Mouse (Mus musculus): Measurements from ENCODE around the gene Palm3. TPM values are rescaled to one million over a fixed set of nuclear protein-coding genes. Genes with fewer than 3 reads are reported as not detected.
"Not testable (repeated sequence)": the region's sequence is repeated elsewhere in the genome, so short reads cannot be mapped to it uniquely, and the experiment has no call there.

The Palm3 gene
- polyA plus RNA-seq, 1 experiment from 2014 or later = 4.1 TPM

GRCm38 (mm10) chr8:83999057-83999705 is 22.1 kb upstream of the Palm3 start:
- H3K36me3 ChIP-seq (replicated peaks) = peaks cover 31% of the 10 kb centered on the region
- WGBS = 66% methylated on average over 16 of the region's 16 CpGs

GRCm38 (mm10) chr8:83999825-84000224 is 21.4 kb upstream of the Palm3 start:
- H3K9ac ChIP-seq = no peak overlapping the region
- H3K9me3 ChIP-seq = no peaks in the 10 kb centered on the region
- peaks cover 28% of the 10 kb centered on the region for H3K36me3 ChIP-seq (replicated peaks)
- peaks cover 43% of the 10 kb centered on the region for H3K27me3 ChIP-seq
- no peak for ATAC-seq (ENCODE audit: low FRiP score)
- no peak overlapping the region for H3K27ac ChIP-seq
- 0 out of 2 replicates have a peak overlapping the region, but pooled peaks have one; percentile 82 for H3K4me2 ChIP-seq
- H3K4me1 ChIP-seq = peaks cover 43% of the 10 kb centered on the region
- WGBS = 89% methylated on average over 2 of the region's 2 CpGs
- no peak overlapping the region for H3K4me3 ChIP-seq (replicated peaks)

More at GRCm38 (mm10) chr8:83999057-83999705, 22.1 kb upstream of the Palm3 start:
- peak overlapping the region; percentile 87 for H3K9ac ChIP-seq
- no peak for ATAC-seq (ENCODE audit: low FRiP score)
- H3K4me1 ChIP-seq = peaks cover 40% of the 10 kb centered on the region
- peak overlapping the region; percentile 88 for H3K4me3 ChIP-seq (replicated peaks)
- H3K9me3 ChIP-seq = no peaks in the 10 kb centered on the region
- H3K27ac ChIP-seq = no peak overlapping the region
- peaks cover 43% of the 10 kb centered on the region for H3K27me3 ChIP-seq
- peak overlapping the region; percentile 82 for H3K4me2 ChIP-seq

DNA sequence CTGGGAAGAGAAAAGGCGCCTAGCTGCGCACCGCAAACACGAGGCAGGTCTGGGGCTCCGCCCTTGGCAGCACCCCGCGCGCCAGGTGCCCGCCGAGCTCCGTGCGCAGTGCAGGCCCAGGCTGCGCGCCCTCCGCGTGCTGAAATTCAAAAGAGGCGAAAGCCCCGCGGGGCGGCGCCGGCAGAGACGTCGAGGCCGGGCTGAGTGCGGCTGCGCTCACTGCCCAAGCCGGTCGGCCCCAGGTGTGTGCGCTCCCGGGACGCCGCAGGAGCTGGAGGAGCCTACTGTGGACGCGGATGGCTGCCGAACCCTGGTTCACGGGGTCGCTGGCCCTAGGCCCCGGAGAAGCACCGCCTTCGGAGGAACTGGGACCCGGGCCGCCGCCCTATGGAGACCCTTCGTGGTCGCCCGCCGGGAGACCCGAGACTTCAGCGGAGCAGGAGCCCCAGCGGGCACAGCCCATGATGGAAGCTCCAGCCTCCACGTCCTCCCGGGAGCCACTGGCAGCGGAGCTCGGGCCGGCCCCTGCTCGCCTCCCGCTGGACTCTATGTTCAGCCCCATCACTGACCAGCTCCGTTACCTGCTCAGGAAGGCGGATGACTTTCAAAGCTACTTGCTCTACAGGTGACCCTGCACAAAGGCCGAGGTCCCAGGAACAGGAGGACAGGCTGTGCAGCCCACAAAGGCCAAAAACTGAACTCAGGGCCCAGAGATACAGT is 19.8 kb upstream of the Palm3 start, which contains the start of gene 1700067K01Rik:
Gene 1700067K01Rik, plus strand, starts transcription at position 222 of the 720 bp plus-strand sequence.
- peak within 1 kb of the TSS; percentile 12; the same call in 1 of the 2 replicates for H3K9ac ChIP-seq
- peak within 1 kb of the TSS; percentile 14 for H3K4me3 ChIP-seq (replicated peaks)
- no peak for ATAC-seq (ENCODE audit: low FRiP score)
- H3K4me2 ChIP-seq = peak within 1 kb of the TSS; percentile 32
- peaks cover 24% of the 10 kb centered on the region for H3K36me3 ChIP-seq (replicated peaks)
- peaks cover 40% of the 10 kb centered on the region for H3K4me1 ChIP-seq
- H3K27ac ChIP-seq = no peak within 1 kb of the TSS
- 16% methylated on average over 61 of the region's 61 CpGs for WGBS
- H3K9me3 ChIP-seq = no peaks in the 10 kb centered on the region
- H3K27me3 ChIP-seq = peaks cover 43% of the 10 kb centered on the region

- peaks cover 24% of the 10 kb centered on the region for H3K36me3 ChIP-seq (replicated peaks)
- H3K27ac ChIP-seq = no peak overlapping the region
- no peak overlapping the region for H3K4me3 ChIP-seq (replicated peaks)
- WGBS = 55% methylated on average over 12 of the region's 12 CpGs
- peaks cover 37% of the 10 kb centered on the region for H3K4me1 ChIP-seq
- H3K27me3 ChIP-seq = peaks cover 43% of the 10 kb centered on the region
- ATAC-seq (ENCODE audit: low FRiP score) = no peak
- H3K4me2 ChIP-seq = no peak overlapping the region
- no peaks in the 10 kb centered on the region for H3K9me3 ChIP-seq
- no peak overlapping the region for H3K9ac ChIP-seq
These were observed 18.2 kb upstream of the Palm3 start for GRCm38 (mm10) chr8:84002957-84003611.

GRCm38 (mm10) chr8:84003612-84004246 is 17.5 kb upstream of the Palm3 start:
- H3K27me3 ChIP-seq = peaks cover 45% of the 10 kb centered on the region
- 78% methylated on average over 6 of the region's 6 CpGs for WGBS
- H3K36me3 ChIP-seq (replicated peaks) = peaks cover 24% of the 10 kb centered on the region
- H3K4me2 ChIP-seq = peak overlapping the region; percentile 82
- H3K9ac ChIP-seq = peak overlapping the region; percentile 70; the same call in 1 of the 2 replicates
- H3K4me1 ChIP-seq = peaks cover 31% of the 10 kb centered on the region
- ATAC-seq (ENCODE audit: low FRiP score) = no peak
- H3K4me3 ChIP-seq (replicated peaks) = peak overlapping the region; percentile 60
- H3K27ac ChIP-seq = no peak overlapping the region
- no peaks in the 10 kb centered on the region for H3K9me3 ChIP-seq

DNA sequence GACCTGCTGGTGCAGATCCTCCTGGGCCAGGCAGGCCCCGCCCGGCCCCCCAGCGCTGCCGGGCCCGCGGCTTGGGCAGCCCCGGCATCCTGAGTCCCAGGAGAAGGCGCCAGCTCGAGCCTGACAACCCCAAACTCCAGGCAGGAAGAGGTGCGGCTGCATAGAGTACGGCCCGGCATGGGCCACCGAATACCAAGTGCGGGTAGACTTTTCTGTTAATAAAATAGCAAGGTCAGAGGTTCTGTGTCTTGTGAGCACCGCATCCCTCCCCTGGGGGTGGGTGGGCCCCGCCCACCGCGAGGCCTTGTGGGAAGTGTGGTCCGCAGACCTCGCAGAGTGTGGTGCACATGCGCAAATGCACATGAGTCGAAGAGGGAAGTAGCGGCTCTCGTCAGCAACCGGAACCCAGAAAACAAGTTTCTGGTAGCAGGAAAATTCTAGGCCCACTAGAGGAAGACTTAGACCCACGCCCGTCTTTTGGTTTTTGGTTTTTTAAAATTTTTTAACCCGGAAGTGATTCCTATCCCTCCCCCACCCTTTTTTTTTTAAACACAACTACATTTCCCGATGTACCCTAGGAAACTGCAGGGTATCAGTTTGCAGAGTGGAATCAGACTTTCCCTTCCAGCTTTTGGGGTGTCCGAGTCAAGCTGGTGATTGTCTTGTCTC is 16.6 kb upstream of the Palm3 start:
- WGBS = 1% methylated on average over 30 of the region's 30 CpGs

GRCm38 (mm10) chr8:84005502-84005901 is 15.8 kb upstream of the Palm3 start:
- H3K27ac ChIP-seq; H3K4me2 ChIP-seq; H3K36me3 ChIP-seq (replicated peaks); H3K9me3 ChIP-seq; H3K9ac ChIP-seq; H3K4me3 ChIP-seq (replicated peaks); ATAC-seq (ENCODE audit: low FRiP score): not testable (repeated sequence)
- peaks cover 45% of the 10 kb centered on the region for H3K27me3 ChIP-seq
- peaks cover 26% of the 10 kb centered on the region for H3K4me1 ChIP-seq
- 96% methylated on average over 7 of the region's 7 CpGs for WGBS

More for the DNA sequence above, 16.6 kb upstream of the Palm3 start:
- Histone ChIP-seq H3K9ac (peak overlapping the region; percentile 70), H3K4me1 (peaks cover 22% of the 10 kb centered on the region), H3K4me3 (replicated peaks) (peak overlapping the region; percentile 60), H3K9me3 (no peaks in the 10 kb centered on the region), H3K36me3 (replicated peaks) (peaks cover 18% of the 10 kb centered on the region), H3K27ac (peak overlapping the region; percentile 61), H3K4me2 (peak overlapping the region; percentile 82), H3K27me3 (peaks cover 45% of the 10 kb centered on the region)
- peak; percentile 84 for ATAC-seq (ENCODE audit: low FRiP score)

DNA sequence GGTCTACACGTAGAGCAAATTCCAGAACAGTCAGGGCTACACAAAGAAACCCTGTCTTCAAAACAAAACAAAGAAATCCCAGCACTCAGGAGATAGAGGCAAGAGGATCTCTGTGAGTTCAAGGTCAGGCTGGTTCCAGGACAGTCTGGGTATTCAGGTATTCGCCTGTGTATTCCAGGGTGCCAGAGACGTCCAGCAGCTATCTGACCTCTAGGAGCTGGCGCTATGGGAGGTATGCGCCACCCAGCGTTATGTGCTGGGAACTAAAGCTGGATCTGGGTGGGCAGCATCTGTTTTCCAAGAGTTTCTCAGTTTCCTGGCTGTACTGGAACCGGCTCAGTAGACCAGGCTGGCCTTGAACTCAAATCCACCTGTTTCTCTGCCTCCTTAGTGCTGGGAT is 12.9 kb upstream of the Palm3 start:
- no peaks in the 10 kb centered on the region for H3K9me3 ChIP-seq
- H3K9ac ChIP-seq = no peak overlapping the region
- WGBS = 25% methylated on average over 7 of the region's 7 CpGs
- ATAC-seq (ENCODE audit: low FRiP score) = no peak
- H3K27ac ChIP-seq = no peak overlapping the region
- H3K36me3 ChIP-seq (replicated peaks) = no peaks in the 10 kb centered on the region
- H3K27me3 ChIP-seq = peaks cover 46% of the 10 kb centered on the region
- H3K4me1 ChIP-seq = peaks cover 41% of the 10 kb centered on the region
- no peak overlapping the region for H3K4me2 ChIP-seq
- no peak overlapping the region for H3K4me3 ChIP-seq (replicated peaks)

DNA sequence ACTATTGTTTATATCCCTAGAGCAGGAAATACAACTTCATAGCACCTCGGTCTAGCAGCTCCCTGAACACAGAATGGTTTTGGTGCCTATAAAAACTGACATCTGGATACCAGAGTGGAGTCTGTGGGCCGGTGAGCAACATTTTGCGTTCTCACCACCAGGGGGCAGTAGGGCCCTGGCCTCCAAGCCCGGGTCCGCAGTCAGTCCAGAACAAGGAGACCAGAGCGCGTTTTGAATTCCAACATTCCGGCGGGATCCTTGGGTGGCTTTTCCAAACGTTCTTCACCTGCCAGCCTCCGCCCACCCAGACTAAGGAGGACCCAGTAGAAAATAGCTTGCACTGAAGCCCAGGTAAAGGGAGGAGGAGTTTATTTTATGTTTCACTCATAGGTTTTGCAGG is 11.4 kb upstream of the Palm3 start:
- H3K9ac ChIP-seq = no peak overlapping the region
- H3K4me2 ChIP-seq = no peak overlapping the region
- H3K27ac ChIP-seq = no peak overlapping the region
- ATAC-seq (ENCODE audit: low FRiP score) = peak; percentile 37; the same call in 1 of the 2 replicates
- peaks cover 33% of the 10 kb centered on the region for H3K4me1 ChIP-seq
- H3K36me3 ChIP-seq (replicated peaks) = no peaks in the 10 kb centered on the region
- H3K27me3 ChIP-seq = peaks cover 55% of the 10 kb centered on the region
- H3K9me3 ChIP-seq = no peaks in the 10 kb centered on the region
- H3K4me3 ChIP-seq (replicated peaks) = no peak overlapping the region
- WGBS = 1% methylated on average over 11 of the region's 11 CpGs

DNA sequence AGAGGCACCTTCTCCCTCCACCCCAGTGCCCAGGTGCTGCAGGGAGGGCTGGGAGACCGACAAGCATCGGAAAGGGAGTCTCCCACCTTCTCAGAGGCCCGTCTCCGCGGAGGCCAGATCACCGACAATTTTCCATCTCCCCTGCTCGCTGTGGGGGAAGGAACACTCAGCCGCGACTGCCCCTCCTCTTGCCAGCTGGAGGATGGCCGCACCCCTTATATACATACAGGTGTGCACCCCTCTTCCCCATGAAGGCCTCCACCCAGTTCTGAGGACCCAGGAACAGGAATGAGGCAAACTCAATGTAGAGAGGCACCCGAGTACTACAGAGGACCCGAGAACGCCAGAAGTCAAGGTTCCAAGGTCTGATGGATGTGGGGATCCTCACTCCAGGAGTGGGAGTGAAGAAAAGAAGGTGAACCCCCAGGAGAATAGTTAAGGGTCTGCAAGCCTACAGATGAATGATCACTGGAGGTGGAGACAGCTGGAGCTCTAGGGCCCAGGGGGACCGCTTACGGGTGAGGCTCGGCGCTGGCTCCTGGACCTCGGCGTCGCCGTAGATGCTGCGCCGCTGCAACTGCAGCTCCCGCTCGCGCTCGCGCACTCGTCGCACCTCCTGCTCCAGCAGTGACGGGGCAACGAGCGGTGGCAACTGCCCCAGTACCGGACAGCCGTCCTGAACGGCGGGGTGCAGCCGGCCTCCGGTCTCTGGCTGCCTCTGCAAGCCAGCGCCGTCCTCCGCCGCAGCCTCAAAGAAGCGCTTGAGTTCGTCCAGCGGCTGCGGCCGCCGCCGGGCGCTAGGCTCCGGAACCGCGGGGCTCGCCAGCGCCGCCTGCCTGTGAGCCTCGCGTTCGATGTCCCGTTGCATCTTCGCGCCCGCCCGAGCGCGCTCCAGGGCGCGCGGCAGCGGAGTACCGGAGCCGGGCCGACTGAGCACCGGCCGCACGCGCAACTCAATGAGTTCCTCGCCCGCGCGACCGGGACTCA is 10.4 kb upstream of the Palm3 start:
- Histone ChIP-seq H3K4me1 (peaks cover 30% of the 10 kb centered on the region), H3K36me3 (replicated peaks) (no peaks in the 10 kb centered on the region), H3K27me3 (peaks cover 58% of the 10 kb centered on the region), H3K9me3 (no peaks in the 10 kb centered on the region), H3K4me3 (replicated peaks) (peak overlapping the region; percentile 55), H3K9ac (peak overlapping the region; percentile 62), H3K4me2 (peak overlapping the region; percentile 95), H3K27ac (no peak overlapping the region)
- ATAC-seq (ENCODE audit: low FRiP score) = peak; percentile 58
- WGBS = 2% methylated on average over 82 of the region's 83 CpGs
